Mouse (Mus musculus) CH12.LX (cell line): Measurements from ENCODE around the gene Nhlrc4.

Experiments
- EP300 ChIP-seq: IDR thresholded peaks from 2 replicates; pipeline ENCODE4 v1.6.1; 2011; ENCODE audit warnings: low read length, improper control_type of control experiment
- POLR2A ChIP-seq: IDR thresholded peaks from 2 replicates; pipeline ENCODE4 v1.6.1; 2011; ENCODE audit warnings: low read depth, mild to moderate bottlenecking, improper control_type of control experiment, low read length
- ZC3H11A ChIP-seq: IDR thresholded peaks from 2 replicates; pipeline ENCODE4 v1.6.1; 2012; ENCODE audit warnings: low read depth, mild to moderate bottlenecking, inconsistent platforms, low read length, improper control_type of control experiment

DNA sequence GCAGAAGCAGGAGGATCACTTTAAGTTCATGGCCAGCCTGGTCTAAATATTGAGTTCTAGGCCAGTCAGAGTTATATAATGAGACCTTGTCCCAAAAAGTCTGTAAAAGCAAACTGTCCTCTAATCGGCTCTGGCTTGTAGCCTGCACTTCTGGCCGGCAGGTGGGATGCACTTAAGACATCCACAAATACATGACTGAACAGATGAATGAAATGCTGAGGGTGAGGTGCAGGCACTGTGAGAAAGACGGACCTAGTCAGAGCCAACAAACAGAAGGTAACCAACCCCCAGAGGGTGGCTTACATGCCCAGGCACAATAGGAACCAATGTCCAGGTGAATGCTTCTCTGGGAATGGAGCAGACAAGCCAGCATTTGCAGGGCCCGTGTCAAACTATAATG lies 30.5 kb downstream of the Nhlrc4 start:
- no peak for TF ChIP-seq POLR2A
- no peak for TF ChIP-seq EP300
- TF ChIP-seq ZC3H11A: no peak
